Mouse (Mus musculus) intestine, postnatal 0 days (tissue): Measurements from ENCODE around the gene Inava. TPM values are rescaled to one million over a fixed set of nuclear protein-coding genes. Genes with fewer than 3 reads are reported as not detected.

Experiments used
- ATAC-seq: fragments of 200-750 bp; cut with Nextera tagmentation; 2 replicates; pipeline ENCODE4 v1.8.0; 2017; ENCODE audit warnings: mild to moderate bottlenecking, moderate TSS enrichment, moderate library complexity
- H3K27ac ChIP-seq: fragments of 300-500 bp; sonication (generic); 2 replicates; pipeline ENCODE4 v1.5.1; 2014; ENCODE audit warnings: mild to moderate bottlenecking, low read depth, low read length, moderate library complexity
- H3K27me3 ChIP-seq: fragments of 300-500 bp; sonication (generic); replicated peaks from 2 replicates; pipeline ENCODE4 v1.6.1; 2014; ENCODE audit warnings: low read length, mixed read lengths; ENCODE audit not compliant: control insufficient read depth, insufficient read depth
- H3K36me3 ChIP-seq: fragments of 300-500 bp; sonication (generic); 2 replicates; pipeline ENCODE4 v1.6.1; 2014; ENCODE audit warnings: mild to moderate bottlenecking, moderate library complexity; ENCODE audit not compliant: control insufficient read depth, insufficient read depth
- H3K4me1 ChIP-seq: fragments of 300-500 bp; sonication (generic); replicated peaks from 2 replicates; pipeline ENCODE4 v1.6.1; 2014; ENCODE audit warnings: antibody characterized with exemption, low read length, mixed read lengths; ENCODE audit not compliant: control insufficient read depth, insufficient read depth
- H3K4me2 ChIP-seq: fragments of 300-500 bp; sonication (generic); replicated peaks from 2 replicates; pipeline ENCODE4 v1.6.1; 2014; ENCODE audit warnings: low read depth, mild to moderate bottlenecking, moderate library complexity
- H3K4me3 ChIP-seq: fragments of 300-500 bp; sonication (generic); 2 replicates; pipeline ENCODE4 v1.5.1; 2014; ENCODE audit warnings: low read depth, low read length
- H3K9ac ChIP-seq: fragments of 300-500 bp; sonication (generic); 2 replicates; pipeline ENCODE4 v1.6.1; 2014; ENCODE audit warnings: mild to moderate bottlenecking, low read depth, low read length
- H3K9me3 ChIP-seq: fragments of 300-500 bp; sonication (generic); 2 replicates; pipeline ENCODE4 v1.6.1; 2016; ENCODE audit warnings: mixed run types; ENCODE audit not compliant: control insufficient read depth
- CTCF ChIP-seq: sonication (generic); IDR thresholded peaks from 2 replicates; pipeline ENCODE4 v1.5.1; 2016; ENCODE audit warnings: low read depth, mild to moderate bottlenecking, control low read depth, antibody characterized with exemption, moderate library complexity
- WGBS: fragments of 180-500 bp; shearing (Covaris S2); extraction: QIAGEN DNeasy Blood & Tissue Kit; methylation state at CpG from one replicate; pipeline ENCODE4 v1.1.7; 2014; 5-methylcytosine and 5-hydroxymethylcytosine counted together
- polyA plus RNA-seq: library from polyadenylated mRNA; unstranded; fragments of >200 nt; fragmentation: Nextera tagmentation; extraction: Ambion mirVana; gene quantifications from 2 replicates; pipeline ENCODE4 v1.2.1, GENCODE M21; 2015

The Inava gene
- polyA plus RNA-seq, 1 experiment from 2014 or later = 18.3 TPM

- under 1% methylated on average over 72 of the region's 95 CpGs for WGBS
- Histone ChIP-seq H3K4me3 (peak overlapping the region; percentile 47), H3K36me3 (no peaks in the 10 kb centered on the region), H3K27ac (no peak overlapping the region; the same call in 1 of the 2 replicates), H3K27me3 (peaks cover 50% of the 10 kb centered on the region), H3K9me3 (no peaks in the 10 kb centered on the region), H3K4me2 (peak overlapping the region; percentile 94), H3K9ac (0 out of 2 replicates have a peak overlapping the region, but pooled peaks have one; percentile 17), H3K4me1 (peaks cover 5% of the 10 kb centered on the region; the same call in 1 of the 2 replicates)
- peak; percentile 65 for ATAC-seq
- no peak; the same call in 1 of the 2 replicates for TF ChIP-seq CTCF
These were observed 26.0 kb upstream of the Inava start for GRCm38 (mm10) chr1:136259893-136260634.

- no peaks in the 10 kb centered on the region for H3K36me3 ChIP-seq
- peak overlapping the region; percentile 47 for H3K4me3 ChIP-seq
- H3K4me1 ChIP-seq = peaks cover 5% of the 10 kb centered on the region; the same call in 1 of the 2 replicates
- no peak for ATAC-seq
- 4% methylated on average over 16 of the region's 16 CpGs for WGBS
- peaks cover 50% of the 10 kb centered on the region for H3K27me3 ChIP-seq
- no peak for TF ChIP-seq CTCF
- H3K4me2 ChIP-seq = peak overlapping the region; percentile 94
- H3K9ac ChIP-seq = no peak overlapping the region
- H3K27ac ChIP-seq = no peak overlapping the region
- H3K9me3 ChIP-seq = no peaks in the 10 kb centered on the region
These were observed 25.5 kb upstream of the Inava start for GRCm38 (mm10) chr1:136259543-136259892.

- Histone ChIP-seq H3K4me1 (peaks cover 5% of the 10 kb centered on the region; the same call in 1 of the 2 replicates), H3K4me3 (no peak overlapping the region), H3K27me3 (peaks cover 50% of the 10 kb centered on the region), H3K9me3 (no peaks in the 10 kb centered on the region), H3K27ac (no peak overlapping the region), H3K36me3 (no peaks in the 10 kb centered on the region), H3K9ac (no peak overlapping the region), H3K4me2 (no peak overlapping the region)
- 75% methylated on average over 9 of the region's 9 CpGs for WGBS
- ATAC-seq = no peak
- TF ChIP-seq CTCF = no peak
These were observed 24.4 kb upstream of the Inava start for GRCm38 (mm10) chr1:136258495-136258894.

GRCm38 (mm10) chr1:136255657-136256056 lies 21.6 kb upstream of the Inava start:
- no peak for ATAC-seq

GRCm38 (mm10) chr1:136255174-136255573 lies 21.1 kb upstream of the Inava start:
- no peak for ATAC-seq
- whole genome bisulfite sequencing = 53% methylated on average over 6 of the region's 6 CpGs
- H3K4me3 ChIP-seq = no peak overlapping the region

More at GRCm38 (mm10) chr1:136255657-136256056, 21.6 kb upstream of the Inava start:
- H3K4me3 ChIP-seq = no peak overlapping the region
- no peak for TF ChIP-seq CTCF
- H3K27me3 ChIP-seq = peaks cover 37% of the 10 kb centered on the region
- WGBS = 56% methylated on average over 8 of the region's 8 CpGs
- peaks cover 4% of the 10 kb centered on the region; the same call in 1 of the 2 replicates for H3K4me1 ChIP-seq
- no peaks in the 10 kb centered on the region for H3K9me3 ChIP-seq
- H3K4me2 ChIP-seq = no peak overlapping the region
- no peaks in the 10 kb centered on the region for H3K36me3 ChIP-seq
- no peak overlapping the region for H3K27ac ChIP-seq
- no peak overlapping the region for H3K9ac ChIP-seq

GRCm38 (mm10) chr1:136254503-136255065 lies 20.5 kb upstream of the Inava start:
- Histone ChIP-seq H3K36me3 (no peaks in the 10 kb centered on the region), H3K9me3 (no peaks in the 10 kb centered on the region), H3K9ac (no peak overlapping the region), H3K4me2 (no peak overlapping the region), H3K27ac (no peak overlapping the region), H3K27me3 (peaks cover 26% of the 10 kb centered on the region), H3K4me1 (no peaks in the 10 kb centered on the region; the same call in 1 of the 2 replicates), H3K4me3 (no peak overlapping the region)
- TF ChIP-seq CTCF = no peak
- ATAC-seq = no peak
- 70% methylated on average over 10 of the region's 10 CpGs for WGBS

More at GRCm38 (mm10) chr1:136255174-136255573, 21.1 kb upstream of the Inava start:
- no peak overlapping the region for H3K27ac ChIP-seq
- no peaks in the 10 kb centered on the region for H3K36me3 ChIP-seq
- H3K4me2 ChIP-seq = no peak overlapping the region
- no peaks in the 10 kb centered on the region for H3K4me1 ChIP-seq
- no peak overlapping the region for H3K9ac ChIP-seq
- H3K9me3 ChIP-seq = no peaks in the 10 kb centered on the region
- H3K27me3 ChIP-seq = peaks cover 32% of the 10 kb centered on the region
- no peak for TF ChIP-seq CTCF
